Mouse (Mus musculus) heart, adult 2 months (tissue): ENCODE measurements at regions not wholly inside any gene's neighbourhood (a gene's known extent, or its start where the extent isn't known, plus 50 kb on each side); places are given as distances from the start of the nearest gene placed in this dataset.

Source experiments
- CTCF ChIP-seq: fragments of 200-600 bp; IDR thresholded peaks from 2 replicates; pipeline ENCODE4 v1.8.1; 2022; ENCODE audit warnings: antibody characterized with exemption, mild to moderate bottlenecking, moderate library complexity
- POLR2A ChIP-seq: fragments of 200-500 bp; IDR thresholded peaks from 2 replicates; pipeline ENCODE4 v1.6.1; 2011; ENCODE audit warnings: mild to moderate bottlenecking, low read depth, low read length, control low read depth; ENCODE audit not compliant: insufficient read depth

- no peak for TF ChIP-seq CTCF
- no peak for TF ChIP-seq POLR2A
Measured at GRCm38 (mm10) chr6:25236616-25237015, 280.5 kb upstream of the Tmem229a start.
